In the genomic region with DNA sequence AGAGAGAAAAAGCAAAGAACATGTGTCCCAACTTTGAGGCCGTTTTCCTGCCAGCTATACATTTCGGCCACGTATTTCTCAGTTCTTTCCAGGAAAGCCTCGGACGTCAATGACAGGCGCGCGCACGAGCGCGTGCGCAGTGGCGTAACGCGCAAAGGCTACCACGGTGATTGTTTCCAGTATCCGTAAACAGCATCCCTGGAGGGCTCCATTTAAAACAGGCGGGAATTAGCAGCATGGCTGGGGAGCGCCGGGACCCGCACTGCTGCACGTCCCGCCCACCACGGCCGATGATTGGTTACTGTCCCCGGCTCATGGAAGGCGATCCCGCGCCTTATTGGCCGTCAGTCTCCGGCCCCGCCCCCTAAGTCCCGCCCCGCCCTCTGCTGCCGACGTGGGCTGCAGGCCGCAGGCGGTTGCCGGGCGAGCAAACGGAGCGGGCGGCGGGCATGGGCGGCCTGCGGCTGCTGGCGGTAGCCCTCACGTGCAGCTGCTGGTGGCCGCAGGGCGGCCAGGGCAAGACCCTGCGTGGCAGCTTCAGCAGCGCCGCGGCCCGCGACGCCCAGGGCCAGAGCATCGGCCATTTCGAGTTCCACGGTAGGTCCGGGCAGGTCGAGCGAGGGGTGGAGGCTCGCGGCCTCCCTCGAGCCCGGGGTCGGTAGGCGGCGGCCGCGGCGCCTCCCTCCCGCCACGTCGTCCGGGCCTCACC, we compare ENCODE assay signal across 8 mouse cellular contexts. TPM values are rescaled to one million over a fixed set of nuclear protein-coding genes. Genes with fewer than 3 reads are reported as not detected.
DNase-seq lines count a peak whose midpoint lies in the region; ATAC-seq lines count a peak whose summit lies in the region.

Gene Gpr180, plus strand, starts transcription at position 415 of the 709 bp plus-strand sequence.

- intact Hi-C loops in gastrocnemius, postnatal 14 days (cut with DNase I; ENCODE audit: low total_unique reads), result no loop called here
- intact Hi-C loops in left cerebral cortex, postnatal 10 days (cut with DNase I), result no loop called here

- DNase-seq in adrenal gland, adult (ENCODE audit: inconsistent age in 2 of 2, low spot score in 1 of 2), result peak; percentile 96 to 98
- peak; percentile 98 for DNase-seq in embryo, embryonic 10.5 days (ENCODE audit: low spot score)
- peak; percentile 98 for DNase-seq in gastrocnemius, postnatal 14 days
- peak; percentile 96 to 98 for DNase-seq in left cerebral cortex, postnatal 10 days (ENCODE audit: extremely low spot score in 1 of 2, low spot score in 2 of 2)
- DNase-seq in right cerebral cortex, postnatal 25 days, result peak; percentile 95
- DNase-seq in urinary bladder, postnatal 4 days (ENCODE audit: low spot score in 2 of 2), result peak; percentile 93 to 97

- ATAC-seq in inflammation-experienced regulatory T-cells, adult 6 months, result peak; percentile 86
- peak; percentile 91 for ATAC-seq in megakaryocyte-erythroid progenitor cell, adult 5-6 weeks (replicated peaks; ENCODE audit: low FRiP score, low TSS enrichment, poor library complexity, severe bottlenecking)

RNA-seq across cellular contexts. Expression of gene Gpr180, which starts in this region (rescaled TPM):
- 10 to 100 TPM; 23.3 to 28.8 TPM for total RNA-seq in gastrocnemius, postnatal 14 days (2021)
- polyA plus RNA-seq in inflammation-experienced regulatory T-cells, adult 6 months (2017; shearing (Covaris generic)), result 1 to 10 TPM; 3.9 to 9.0 (median 6.0) TPM
- 10 to 100 TPM; 33.1 to 33.3 TPM for total RNA-seq in left cerebral cortex, postnatal 10 days (2021)
- total RNA-seq in megakaryocyte-erythroid progenitor cell, adult 5-6 weeks (2014; fragmentation: Nextera tagmentation), result 11.2 and 11.7 TPM in 2 replicates
- total RNA-seq in megakaryocyte-erythroid progenitor cell, adult 5-6 weeks (2017), result 8.6 and 10.7 TPM in 2 replicates

Comparison
In these comparisons a context has a peak if more than half of its experiments do, and no peak if none do; other contexts are left out.
1. Peak in every context shown above with its lines: DNase-seq and ATAC-seq.